Mouse (Mus musculus): ENCODE measurements at regions not wholly inside any gene's neighbourhood (a gene's known extent, or its start where the extent isn't known, plus 50 kb on each side); places are given as distances from the start of the nearest gene placed in this dataset.

- Histone ChIP-seq H3K4me1 (ENCODE audit: control insufficient read depth, insufficient read depth, low read length) (no peaks in the 10 kb centered on the region), H3K27me3 (ENCODE audit: control insufficient read depth, insufficient read depth, low read length, poor library complexity, severe bottlenecking) (no peaks in the 10 kb centered on the region), H3K9ac (ENCODE audit: low read depth, poor library complexity, severe bottlenecking) (no peak overlapping the region), H3K27ac (ENCODE audit: insufficient read depth, low read length) (no peak overlapping the region), H3K36me3 (ENCODE audit: control insufficient read depth, insufficient read depth, low read length, poor library complexity, severe bottlenecking) (no peaks in the 10 kb centered on the region), H3K4me3 (ENCODE audit: low read depth, low read length) (no peak overlapping the region), H3K9me3 (replicated peaks; ENCODE audit: control insufficient read depth, insufficient read depth, low read length, poor library complexity, severe bottlenecking) (no peaks in the 10 kb centered on the region)
- TF ChIP-seq CTCF (IDR thresholded peaks at IDR 0.05; ENCODE audit: low read depth, low read length) (no peak), EP300 (IDR thresholded peaks at IDR 0.05; ENCODE audit: insufficient read depth, low read depth, low read length) (no peak), POLR2A (IDR thresholded peaks at IDR 0.05; ENCODE audit: insufficient read depth, low read length) (no peak)
Observed at GRCm38 (mm10) chr16:76104673-76105072, 82.6 kb upstream of the Samsn1 start.

GRCm38 (mm10) chr16:76101773-76102172, 79.7 kb upstream of the Samsn1 start:
- Histone ChIP-seq H3K9ac (ENCODE audit: low read depth, poor library complexity, severe bottlenecking) (no peak overlapping the region), H3K9me3 (replicated peaks; ENCODE audit: control insufficient read depth, insufficient read depth, low read length, poor library complexity, severe bottlenecking) (no peaks in the 10 kb centered on the region)

GRCm38 (mm10) chr16:76097808-76098207, 75.7 kb upstream of the Samsn1 start:
- no peaks in the 10 kb centered on the region for H3K9me3 ChIP-seq (replicated peaks; ENCODE audit: control insufficient read depth, insufficient read depth, low read length, poor library complexity, severe bottlenecking)
- H3K9ac ChIP-seq (ENCODE audit: low read depth, poor library complexity, severe bottlenecking): no peak overlapping the region
- no peak overlapping the region for H3K27ac ChIP-seq (ENCODE audit: insufficient read depth, low read length)
- TF ChIP-seq EP300 (IDR thresholded peaks at IDR 0.05; ENCODE audit: insufficient read depth, low read depth, low read length) (no peak), POLR2A (IDR thresholded peaks at IDR 0.05; ENCODE audit: insufficient read depth, low read length) (no peak), CTCF (IDR thresholded peaks at IDR 0.05; ENCODE audit: low read depth, low read length) (no peak)
- no peaks in the 10 kb centered on the region for H3K4me1 ChIP-seq (ENCODE audit: control insufficient read depth, insufficient read depth, low read length)
- no peaks in the 10 kb centered on the region; the same call in 1 of the 2 replicates for H3K27me3 ChIP-seq (ENCODE audit: control insufficient read depth, insufficient read depth, low read length, poor library complexity, severe bottlenecking)
- H3K36me3 ChIP-seq (ENCODE audit: control insufficient read depth, insufficient read depth, low read length, poor library complexity, severe bottlenecking): no peaks in the 10 kb centered on the region
- H3K4me3 ChIP-seq (ENCODE audit: low read depth, low read length): no peak overlapping the region

More at GRCm38 (mm10) chr16:76101773-76102172, 79.7 kb upstream of the Samsn1 start:
- H3K27me3 ChIP-seq (ENCODE audit: control insufficient read depth, insufficient read depth, low read length, poor library complexity, severe bottlenecking): no peaks in the 10 kb centered on the region
- TF ChIP-seq CTCF (IDR thresholded peaks at IDR 0.05; ENCODE audit: low read depth, low read length) (no peak), EP300 (IDR thresholded peaks at IDR 0.05; ENCODE audit: insufficient read depth, low read depth, low read length) (no peak), POLR2A (IDR thresholded peaks at IDR 0.05; ENCODE audit: insufficient read depth, low read length) (no peak)
- no peak overlapping the region for H3K4me3 ChIP-seq (ENCODE audit: low read depth, low read length)
- H3K36me3 ChIP-seq (ENCODE audit: control insufficient read depth, insufficient read depth, low read length, poor library complexity, severe bottlenecking): no peaks in the 10 kb centered on the region
- H3K4me1 ChIP-seq (ENCODE audit: control insufficient read depth, insufficient read depth, low read length): no peaks in the 10 kb centered on the region
- H3K27ac ChIP-seq (ENCODE audit: insufficient read depth, low read length): no peak overlapping the region

GRCm38 (mm10) chr16:76096363-76096762, 74.3 kb upstream of the Samsn1 start:
- no peaks in the 10 kb centered on the region for H3K4me1 ChIP-seq (ENCODE audit: control insufficient read depth, insufficient read depth, low read length)
- H3K9me3 ChIP-seq (replicated peaks; ENCODE audit: control insufficient read depth, insufficient read depth, low read length, poor library complexity, severe bottlenecking): no peaks in the 10 kb centered on the region
- no peak overlapping the region for H3K9ac ChIP-seq (ENCODE audit: low read depth, poor library complexity, severe bottlenecking)
- TF ChIP-seq EP300 (IDR thresholded peaks at IDR 0.05; ENCODE audit: insufficient read depth, low read depth, low read length) (no peak), POLR2A (IDR thresholded peaks at IDR 0.05; ENCODE audit: insufficient read depth, low read length) (no peak), CTCF (IDR thresholded peaks at IDR 0.05; ENCODE audit: low read depth, low read length) (no peak)
- H3K27me3 ChIP-seq (ENCODE audit: control insufficient read depth, insufficient read depth, low read length, poor library complexity, severe bottlenecking): no peaks in the 10 kb centered on the region; the same call in 1 of the 2 replicates
- no peak overlapping the region for H3K4me3 ChIP-seq (ENCODE audit: low read depth, low read length)
- no peak overlapping the region for H3K27ac ChIP-seq (ENCODE audit: insufficient read depth, low read length)
- H3K36me3 ChIP-seq (ENCODE audit: control insufficient read depth, insufficient read depth, low read length, poor library complexity, severe bottlenecking): no peaks in the 10 kb centered on the region

GRCm38 (mm10) chr16:76085363-76085762, 63.3 kb upstream of the Samsn1 start:
- Histone ChIP-seq H3K27me3 (ENCODE audit: control insufficient read depth, insufficient read depth, low read length, poor library complexity, severe bottlenecking) (no peaks in the 10 kb centered on the region), H3K36me3 (ENCODE audit: control insufficient read depth, insufficient read depth, low read length, poor library complexity, severe bottlenecking) (no peaks in the 10 kb centered on the region), H3K9ac (ENCODE audit: low read depth, poor library complexity, severe bottlenecking) (no peak overlapping the region), H3K4me1 (ENCODE audit: control insufficient read depth, insufficient read depth, low read length) (no peaks in the 10 kb centered on the region), H3K4me3 (ENCODE audit: low read depth, low read length) (no peak overlapping the region), H3K9me3 (replicated peaks; ENCODE audit: control insufficient read depth, insufficient read depth, low read length, poor library complexity, severe bottlenecking) (no peaks in the 10 kb centered on the region), H3K27ac (ENCODE audit: insufficient read depth, low read length) (no peak overlapping the region)
- TF ChIP-seq CTCF (IDR thresholded peaks at IDR 0.05; ENCODE audit: low read depth, low read length) (no peak), POLR2A (IDR thresholded peaks at IDR 0.05; ENCODE audit: insufficient read depth, low read length) (no peak), EP300 (IDR thresholded peaks at IDR 0.05; ENCODE audit: insufficient read depth, low read depth, low read length) (no peak)

- no peak overlapping the region for H3K9ac ChIP-seq (ENCODE audit: low read depth, poor library complexity, severe bottlenecking)
- H3K4me1 ChIP-seq (ENCODE audit: control insufficient read depth, insufficient read depth, low read length): no peaks in the 10 kb centered on the region
- H3K27ac ChIP-seq (ENCODE audit: insufficient read depth, low read length): no peak overlapping the region
- H3K9me3 ChIP-seq (replicated peaks; ENCODE audit: control insufficient read depth, insufficient read depth, low read length, poor library complexity, severe bottlenecking): no peaks in the 10 kb centered on the region
- no peak for TF ChIP-seq EP300 (IDR thresholded peaks at IDR 0.05; ENCODE audit: insufficient read depth, low read depth, low read length)
- no peak for TF ChIP-seq CTCF (IDR thresholded peaks at IDR 0.05; ENCODE audit: low read depth, low read length)
- no peak for TF ChIP-seq POLR2A (IDR thresholded peaks at IDR 0.05; ENCODE audit: insufficient read depth, low read length)
- no peaks in the 10 kb centered on the region for H3K27me3 ChIP-seq (ENCODE audit: control insufficient read depth, insufficient read depth, low read length, poor library complexity, severe bottlenecking)
- no peaks in the 10 kb centered on the region for H3K36me3 ChIP-seq (ENCODE audit: control insufficient read depth, insufficient read depth, low read length, poor library complexity, severe bottlenecking)
- H3K4me3 ChIP-seq (ENCODE audit: low read depth, low read length): no peak overlapping the region
Observed at GRCm38 (mm10) chr16:76082465-76082864, 60.4 kb upstream of the Samsn1 start.

Measured in ES-Bruce4 (cell line).